Mouse (Mus musculus) neural tube, embryonic 11.5 days (tissue): ENCODE results near the gene Ltbp3. TPM values are rescaled to one million over a fixed set of nuclear protein-coding genes. Genes with fewer than 3 reads are reported as not detected.

ENCODE experiments used
- ATAC-seq: fragments of 200-750 bp; cut with Nextera tagmentation; 2 replicates; pipeline ENCODE4 v1.8.0; 2017; ENCODE audit warnings: moderate number of reproducible peaks, mild to moderate bottlenecking, moderate TSS enrichment, moderate library complexity; ENCODE audit not compliant: insufficient read depth, low FRiP score, low TSS enrichment
- DNase-seq: peaks from one replicate; pipeline ENCODE4 v3.0.0-alpha.2; 2015; ENCODE audit warnings: low spot score
- H3K27ac ChIP-seq: fragments of 300-500 bp; sonication (generic); 2 replicates; pipeline ENCODE4 v1.5.1; 2014; ENCODE audit warnings: low read depth, mild to moderate bottlenecking, low read length
- H3K27me3 ChIP-seq: fragments of 300-500 bp; sonication (generic); 2 replicates; pipeline ENCODE4 v1.6.1; 2014; ENCODE audit warnings: mild to moderate bottlenecking, low read length, mixed read lengths; ENCODE audit not compliant: control insufficient read depth, insufficient read depth
- H3K36me3 ChIP-seq: fragments of 300-500 bp; sonication (generic); 2 replicates; pipeline ENCODE4 v1.6.1; 2014; ENCODE audit warnings: mild to moderate bottlenecking, low read length, moderate library complexity, mixed read lengths; ENCODE audit not compliant: control insufficient read depth, insufficient read depth
- H3K4me1 ChIP-seq: fragments of 300-500 bp; sonication (generic); 2 replicates; pipeline ENCODE4 v1.6.1; 2014; ENCODE audit warnings: low read length, mixed read lengths; ENCODE audit not compliant: control insufficient read depth, insufficient read depth
- H3K4me2 ChIP-seq: fragments of 300-500 bp; sonication (generic); 2 replicates; pipeline ENCODE4 v1.6.1; 2014; ENCODE audit warnings: low read depth, mild to moderate bottlenecking, moderate library complexity
- H3K4me3 ChIP-seq: fragments of 300-500 bp; sonication (generic); 2 replicates; pipeline ENCODE4 v1.5.1; 2014; ENCODE audit warnings: low read depth, low read length
- H3K9ac ChIP-seq: fragments of 300-500 bp; sonication (generic); 2 replicates; pipeline ENCODE4 v1.6.1; 2014; ENCODE audit warnings: mild to moderate bottlenecking, low read length
- H3K9me3 ChIP-seq: fragments of 300-500 bp; sonication (generic); 2 replicates; pipeline ENCODE4 v1.6.1; 2016; ENCODE audit warnings: low read length; ENCODE audit not compliant: control insufficient read depth
- WGBS: fragments of 180-500 bp; shearing (Covaris S2); extraction: QIAGEN DNeasy Blood & Tissue Kit; methylation state at CpG from one replicate; pipeline ENCODE4 v1.1.7; 2014; 5-methylcytosine and 5-hydroxymethylcytosine counted together
- polyA plus RNA-seq: library from polyadenylated mRNA; unstranded; fragments of >200 nt; fragmentation: Nextera tagmentation; extraction: Ambion mirVana; gene quantifications from 2 replicates; pipeline ENCODE4 v1.2.1, GENCODE M21; 2014

The Ltbp3 gene
- polyA plus RNA-seq, 1 experiment from 2014 or later, result 5.2 TPM

GRCm38 (mm10) chr19:5802787-5803040, 62.0 kb downstream of the Ltbp3 start:
- ATAC-seq (no peak), DNase-seq (no peak)
- Histone ChIP-seq H3K4me3 (peak overlapping the region; percentile 71), H3K36me3 (peaks cover under 1% of the 10 kb centered on the region; the same call in 1 of the 2 replicates), H3K27me3 (no peaks in the 10 kb centered on the region), H3K9me3 (no peaks in the 10 kb centered on the region), H3K4me1 (peaks cover 32% of the 10 kb centered on the region), H3K27ac (peak overlapping the region; percentile 99), H3K9ac (peak overlapping the region; percentile 96), H3K4me2 (peak overlapping the region; percentile 90)
- under 1% methylated on average over 4 of the region's 4 CpGs for WGBS

GRCm38 (mm10) chr19:5803041-5803880, 62.6 kb downstream of the Ltbp3 start:
- peak overlapping the region; percentile 99 for H3K27ac ChIP-seq
- H3K36me3 ChIP-seq, result no peaks in the 10 kb centered on the region
- peak overlapping the region; percentile 96 for H3K9ac ChIP-seq
- no peaks in the 10 kb centered on the region for H3K27me3 ChIP-seq
- peak overlapping the region; percentile 90 for H3K4me2 ChIP-seq
- peak; percentile 95 for ATAC-seq
- peaks cover 28% of the 10 kb centered on the region for H3K4me1 ChIP-seq
- H3K4me3 ChIP-seq, result peak overlapping the region; percentile 71
- WGBS, result under 1% methylated on average over 66 of the region's 67 CpGs
- DNase-seq, result peak; percentile 100
- H3K9me3 ChIP-seq, result no peaks in the 10 kb centered on the region

- peak overlapping the region; percentile 96 for H3K9ac ChIP-seq
- no peaks in the 10 kb centered on the region for H3K9me3 ChIP-seq
- H3K27me3 ChIP-seq, result no peaks in the 10 kb centered on the region
- ATAC-seq, result peak; percentile 39
- H3K27ac ChIP-seq, result peak overlapping the region; percentile 99
- H3K4me2 ChIP-seq, result peak overlapping the region; percentile 90
- H3K4me1 ChIP-seq, result peaks cover 32% of the 10 kb centered on the region
- peak overlapping the region; percentile 71 for H3K4me3 ChIP-seq
- no peak for DNase-seq
- under 1% methylated on average over 16 of the region's 16 CpGs for WGBS
- no peaks in the 10 kb centered on the region for H3K36me3 ChIP-seq
These were observed 63.2 kb downstream of the Ltbp3 start for GRCm38 (mm10) chr19:5803881-5804279.

GRCm38 (mm10) chr19:5804371-5804899, 63.7 kb downstream of the Ltbp3 start:
- no peak for DNase-seq
- H3K9ac ChIP-seq, result peak overlapping the region; percentile 96
- 31% methylated on average over 8 of the region's 8 CpGs for WGBS

GRCm38 (mm10) chr19:5806051-5806808, 65.5 kb downstream of the Ltbp3 start:
- H3K4me3 ChIP-seq, result no peak overlapping the region
- peak overlapping the region; percentile 5 for H3K9ac ChIP-seq
- H3K9me3 ChIP-seq, result no peaks in the 10 kb centered on the region
- DNase-seq, result no peak
- WGBS, result 5% methylated on average over 8 of the region's 8 CpGs
- H3K36me3 ChIP-seq, result no peaks in the 10 kb centered on the region
- no peak overlapping the region for H3K4me2 ChIP-seq
- H3K4me1 ChIP-seq, result peaks cover 45% of the 10 kb centered on the region
- peak overlapping the region; percentile 81 for H3K27ac ChIP-seq
- ATAC-seq, result no peak
- no peaks in the 10 kb centered on the region for H3K27me3 ChIP-seq

More at GRCm38 (mm10) chr19:5804371-5804899, 63.7 kb downstream of the Ltbp3 start:
- Histone ChIP-seq H3K9me3 (no peaks in the 10 kb centered on the region), H3K4me2 (peak overlapping the region; percentile 90), H3K36me3 (no peaks in the 10 kb centered on the region), H3K27ac (peak overlapping the region; percentile 99), H3K4me1 (peaks cover 33% of the 10 kb centered on the region), H3K27me3 (no peaks in the 10 kb centered on the region), H3K4me3 (no peak overlapping the region)
- ATAC-seq, result no peak

GRCm38 (mm10) chr19:5806809-5807205, 66.1 kb downstream of the Ltbp3 start:
- ATAC-seq, result no peak
- Histone ChIP-seq H3K9me3 (no peaks in the 10 kb centered on the region), H3K36me3 (no peaks in the 10 kb centered on the region), H3K9ac (peak overlapping the region; percentile 5), H3K4me1 (peaks cover 50% of the 10 kb centered on the region), H3K4me3 (no peak overlapping the region), H3K4me2 (no peak overlapping the region), H3K27me3 (no peaks in the 10 kb centered on the region), H3K27ac (peak overlapping the region; percentile 81)
- 27% methylated on average over 6 of the region's 6 CpGs for WGBS
- DNase-seq, result no peak

- no peaks in the 10 kb centered on the region for H3K27me3 ChIP-seq
- no peaks in the 10 kb centered on the region for H3K36me3 ChIP-seq
- H3K27ac ChIP-seq, result 0 out of 2 replicates have a peak overlapping the region, but pooled peaks have one; percentile 20
- 75% methylated on average over 3 of the region's 3 CpGs for WGBS
- H3K4me3 ChIP-seq, result no peak overlapping the region
- ATAC-seq (no peak), DNase-seq (no peak)
- no peaks in the 10 kb centered on the region for H3K9me3 ChIP-seq
- peaks cover 57% of the 10 kb centered on the region for H3K4me1 ChIP-seq
- no peak overlapping the region for H3K9ac ChIP-seq
- H3K4me2 ChIP-seq, result no peak overlapping the region
These were observed 67.0 kb downstream of the Ltbp3 start for GRCm38 (mm10) chr19:5807740-5808139.
